Mouse (Mus musculus): ENCODE results near the gene Nsun6.

Gene Nsun6

DNA sequence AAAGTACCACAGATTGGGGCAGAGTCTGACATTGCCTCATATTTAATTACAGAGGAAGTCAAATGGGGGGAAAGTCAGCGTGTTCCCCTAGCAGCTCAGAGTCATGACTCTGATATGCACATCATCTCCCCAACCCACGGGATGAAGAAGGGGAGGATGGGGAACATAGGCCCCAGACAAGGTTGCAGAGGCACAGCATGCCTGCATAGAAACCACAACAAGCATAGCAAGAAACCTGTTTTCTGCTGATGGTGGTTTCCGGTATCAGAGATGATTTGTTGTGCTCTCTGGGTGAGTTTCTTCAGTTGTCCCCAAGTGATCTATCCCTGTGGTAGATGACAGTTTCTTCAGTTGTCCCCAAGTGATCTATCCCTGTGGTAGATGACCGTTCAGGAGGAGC is 62.3 kb downstream of the Nsun6 start:
- no peak for DNase-seq (ENCODE audit: low read depth, low spot score)

DNA sequence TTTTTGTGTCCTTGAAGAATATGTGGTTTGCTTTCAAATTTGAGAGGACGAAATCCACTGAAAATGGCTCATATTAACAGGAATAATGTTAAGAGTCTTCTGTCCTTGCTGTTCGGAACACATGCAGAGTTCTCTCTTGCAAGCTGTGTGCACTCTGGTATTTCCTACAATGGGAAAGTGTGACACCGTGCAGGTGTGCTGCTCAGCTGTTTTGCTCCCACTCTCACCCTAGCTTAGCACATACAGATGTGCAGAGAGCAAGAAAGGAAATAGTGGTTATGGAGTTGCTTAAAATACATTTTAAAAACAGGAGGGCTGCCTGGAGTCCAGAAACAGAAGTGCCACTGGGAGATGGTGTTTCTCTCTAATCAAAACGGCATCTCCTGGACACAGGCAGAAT is 65.5 kb downstream of the Nsun6 start:
- DNase-seq (ENCODE audit: low read depth, low spot score), result no peak

DNA sequence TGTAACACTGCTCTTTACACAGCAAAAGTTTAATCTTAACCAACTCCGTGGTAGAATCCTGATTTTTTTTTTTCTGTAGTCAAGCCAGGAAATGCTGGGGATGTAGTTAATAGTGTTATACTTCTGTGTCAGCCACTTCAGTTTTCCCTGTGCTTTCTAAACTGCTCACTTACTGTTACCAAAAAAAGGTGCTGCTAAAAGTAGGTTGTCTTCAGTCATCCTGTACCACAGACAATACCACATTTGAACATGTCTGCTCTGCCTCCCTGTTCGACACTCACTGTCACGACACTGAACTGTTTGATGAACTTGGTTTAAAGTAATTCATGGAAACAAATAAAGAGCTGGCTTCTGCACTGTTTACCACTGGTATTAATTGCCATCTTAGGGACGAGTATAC is 66.4 kb downstream of the Nsun6 start:
- DNase-seq (ENCODE audit: low read depth, low spot score), result no peak

DNA sequence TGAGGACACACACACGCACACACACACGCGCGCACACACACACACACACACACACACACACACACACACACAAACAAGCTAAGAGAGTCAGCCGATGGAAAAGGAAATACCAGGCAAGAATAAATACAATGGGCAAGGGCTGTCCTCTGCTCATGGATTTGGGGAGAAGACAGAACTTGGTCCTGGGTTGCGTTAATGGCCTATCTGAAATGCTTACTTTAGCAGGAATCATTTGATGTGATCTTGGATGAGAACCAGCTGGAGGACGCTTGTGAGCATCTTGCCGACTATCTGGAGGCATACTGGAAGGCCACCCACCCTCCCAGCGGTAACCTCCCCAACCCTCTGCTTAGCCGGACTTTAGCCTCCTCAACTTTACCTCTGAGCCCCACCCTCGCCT is 70.8 kb downstream of the Nsun6 start:
- DNase-seq (ENCODE audit: low read depth, low spot score), result no peak

DNA sequence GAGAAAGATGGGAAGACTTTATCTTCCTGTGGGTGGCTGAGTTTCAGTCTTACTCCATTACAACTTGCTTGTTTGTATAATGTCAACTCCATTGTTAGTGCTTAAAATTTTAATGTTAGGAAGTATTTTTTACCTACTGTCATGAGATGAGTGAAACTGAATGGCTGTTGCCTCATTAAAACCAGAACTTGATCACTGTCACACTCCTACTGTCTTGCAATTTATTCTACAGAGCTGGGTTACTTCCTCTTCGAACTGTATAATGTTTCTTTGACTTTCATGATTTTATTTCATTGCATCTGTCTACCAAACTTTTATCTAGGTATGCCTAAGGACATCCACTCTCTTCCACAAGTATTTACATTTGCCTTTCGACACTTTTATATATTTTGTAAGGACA is 93.4 kb downstream of the Nsun6 start:
- DNase-seq (ENCODE audit: low read depth, low spot score), result no peak

DNA sequence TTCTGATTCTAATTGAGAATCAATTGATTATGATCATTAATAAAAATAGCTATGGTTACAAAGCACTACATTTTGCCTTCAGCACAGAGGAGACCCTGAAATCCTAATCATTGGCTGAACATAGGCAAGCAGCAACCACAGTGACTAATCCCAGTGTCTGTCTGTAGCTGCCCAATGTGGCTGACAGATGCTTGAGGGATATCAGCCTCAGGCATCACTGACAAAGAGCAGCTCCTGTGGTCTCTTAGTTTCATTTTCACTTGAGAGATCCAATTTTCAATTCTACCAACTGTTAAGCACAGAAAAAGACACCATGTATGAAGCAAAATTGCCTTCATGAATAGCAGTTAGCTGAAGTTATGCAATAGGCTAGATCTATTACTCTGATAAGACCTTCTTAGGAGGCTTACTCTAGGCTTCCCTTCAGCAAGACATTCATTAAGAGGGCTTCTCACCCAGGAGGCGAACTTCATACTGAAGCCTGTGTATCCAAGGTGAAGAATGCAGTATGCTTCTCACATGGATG is 93.8 kb downstream of the Nsun6 start:
- no peak for DNase-seq (ENCODE audit: low read depth, low spot score)

DNA sequence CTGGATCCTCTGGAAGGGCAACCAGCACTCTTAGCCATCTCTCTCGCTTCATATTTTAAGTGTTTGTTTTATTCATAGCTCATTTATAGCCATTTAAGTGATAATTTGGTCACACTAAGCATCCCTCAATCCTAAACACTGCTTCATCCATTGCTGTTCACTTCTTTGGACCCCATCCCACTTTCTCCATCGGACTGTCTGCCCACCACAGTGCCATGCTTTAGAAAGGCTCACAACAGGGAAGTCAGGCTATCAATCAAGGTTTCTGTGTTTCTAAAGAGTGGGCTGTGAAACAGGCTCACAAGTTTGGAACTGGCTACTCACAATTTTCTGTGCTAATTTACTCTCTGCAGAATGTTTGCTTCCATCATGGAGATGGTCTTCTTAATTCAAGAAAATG is 101.8 kb downstream of the Nsun6 start:
- no peak for DNase-seq (ENCODE audit: low read depth, low spot score)

Measured in A20 (cell line).